Mouse (Mus musculus) bone marrow, adult 2 months (tissue): ENCODE measurements around the gene Ampd3.

Source experiments
- CTCF ChIP-seq: fragments of 200-500 bp; IDR thresholded peaks from 2 replicates; pipeline ENCODE4 v1.5.1; 2011; ENCODE audit warnings: low read length, control low read depth; ENCODE audit not compliant: control insufficient read depth, insufficient read depth
- POLR2A ChIP-seq: fragments of 200-500 bp; IDR thresholded peaks from 2 replicates; pipeline ENCODE4 v1.6.1; 2011; ENCODE audit warnings: low read depth, mild to moderate bottlenecking, control low read depth, low read length, borderline replicate concordance; ENCODE audit not compliant: control insufficient read depth

DNA sequence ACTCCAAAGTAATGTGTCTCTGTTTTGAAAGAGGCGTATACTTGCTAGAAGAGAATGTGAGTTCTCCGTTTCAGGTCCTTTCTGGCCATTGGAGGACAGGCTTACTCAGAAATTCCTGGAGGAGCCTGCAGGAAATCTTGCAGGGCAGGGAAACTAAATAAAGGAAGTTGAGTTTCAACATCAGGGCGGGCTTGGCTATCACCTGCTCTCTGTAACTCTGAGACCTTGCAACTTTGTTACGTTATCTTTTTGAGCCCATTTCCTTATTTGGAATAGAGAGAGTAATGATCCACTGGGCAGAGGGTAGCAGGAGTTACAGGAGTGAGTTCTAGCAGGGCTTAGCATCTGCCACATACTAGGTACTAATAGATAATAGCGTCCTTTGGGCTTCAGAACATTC lies 92.1 kb downstream of the Ampd3 start:
- TF ChIP-seq POLR2A (no peak), CTCF (no peak)
